Mouse (Mus musculus) ES-E14 (cell line): ENCODE measurements around the gene Cpne1.

Experiments used
- CHD2 ChIP-seq: IDR thresholded peaks from 2 replicates; pipeline ENCODE4 v1.6.1; 2014; ENCODE audit warnings: mild to moderate bottlenecking, low read depth, low read length, inconsistent platforms
- HCFC1 ChIP-seq: IDR thresholded peaks from 2 replicates; pipeline ENCODE4 v1.6.1; 2012; ENCODE audit warnings: low read length, inconsistent platforms, borderline replicate concordance; ENCODE audit not compliant: insufficient read depth
- MAFK ChIP-seq: IDR thresholded peaks from 2 replicates; pipeline ENCODE4 v1.6.1; 2014; ENCODE audit warnings: mild to moderate bottlenecking, low read depth, low read length, inconsistent platforms; ENCODE audit not compliant: insufficient read depth
- ZNF384 ChIP-seq: IDR thresholded peaks from 2 replicates; pipeline ENCODE4 v1.6.1; 2012; ENCODE audit warnings: low read depth, low read length, inconsistent platforms

DNA sequence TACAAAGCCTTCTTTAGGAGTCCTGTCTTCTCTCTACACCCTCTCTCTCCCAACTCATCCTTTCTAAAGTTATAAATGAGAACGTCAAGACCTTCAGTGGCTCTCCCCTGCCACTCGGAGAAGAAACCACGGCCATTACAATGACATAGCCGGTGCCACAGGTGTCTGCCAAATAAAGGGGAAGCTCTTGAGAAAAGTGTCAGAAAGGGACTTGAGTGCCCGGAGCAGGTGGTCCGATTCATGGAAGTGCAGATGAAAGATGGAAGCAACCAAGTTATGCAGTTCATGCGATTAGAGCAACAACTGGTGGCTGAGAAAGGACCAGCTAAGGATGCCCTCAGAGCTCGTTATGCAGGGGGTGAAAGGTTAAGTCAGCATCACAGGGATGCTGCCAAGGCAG, 68.9 kb downstream of the Cpne1 start:
- TF ChIP-seq CHD2, result no peak
- no peak for TF ChIP-seq ZNF384
- no peak for TF ChIP-seq MAFK
- TF ChIP-seq HCFC1, result no peak
